Mouse (Mus musculus) erythroblast, embryonic 14.5 days (primary cell): ENCODE data around the gene Zfyve21. TPM values are rescaled to one million over a fixed set of nuclear protein-coding genes. Genes with fewer than 3 reads are reported as not detected.

Source experiments
- H3K27me3 ChIP-seq: 2 replicates; pipeline ENCODE4 v1.6.1; 2012; ENCODE audit warnings: inconsistent platforms; ENCODE audit not compliant: control insufficient read depth
- H3K36me3 ChIP-seq: 2 replicates; pipeline ENCODE4 v1.6.1; 2012; ENCODE audit warnings: mild to moderate bottlenecking, inconsistent platforms; ENCODE audit not compliant: control insufficient read depth
- H3K4me1 ChIP-seq: 2 replicates; pipeline ENCODE4 v1.6.1; 2012; ENCODE audit warnings: inconsistent platforms; ENCODE audit not compliant: control insufficient read depth
- H3K4me3 ChIP-seq: replicated peaks from 2 replicates; pipeline ENCODE3; 2012; ENCODE audit warnings: moderate library complexity, mild to moderate bottlenecking, inconsistent platforms
- H3K9me3 ChIP-seq: 2 replicates; pipeline ENCODE4 v1.6.1; 2012; ENCODE audit warnings: low read length, inconsistent platforms, mixed read lengths; ENCODE audit not compliant: control insufficient read depth
- GATA1 ChIP-seq: IDR thresholded peaks from 2 replicates; pipeline ENCODE4 v1.6.1; 2012; ENCODE audit warnings: low read length, inconsistent platforms, mixed read lengths
- TAL1 ChIP-seq: IDR thresholded peaks from 3 replicates; pipeline ENCODE4 v1.6.1; 2012; ENCODE audit warnings: low read length, inconsistent platforms, mixed read lengths
- polyA plus RNA-seq: library from polyadenylated mRNA; stranded (reverse); fragments of >175 nt; gene quantifications from 2 replicates; pipeline ENCODE4 v1.2.3, GENCODE M21; 2012

The Zfyve21 gene
- polyA plus RNA-seq, 1 experiment, result 1.7 TPM

GRCm38 (mm10) chr12:111795180-111795895 lies 18.6 kb upstream of the Zfyve21 start:
- Histone ChIP-seq H3K4me1 (peaks cover 18% of the 10 kb centered on the region), H3K36me3 (peaks cover 86% of the 10 kb centered on the region)
- TF ChIP-seq TAL1 (no peak), GATA1 (no peak)

GRCm38 (mm10) chr12:111797251-111797650 lies 16.7 kb upstream of the Zfyve21 start:
- Histone ChIP-seq H3K9me3 (no peaks in the 10 kb centered on the region), H3K4me3 (no peak overlapping the region), H3K27me3 (no peaks in the 10 kb centered on the region), H3K4me1 (peaks cover 18% of the 10 kb centered on the region), H3K36me3 (peaks cover 86% of the 10 kb centered on the region)
- TF ChIP-seq GATA1 (no peak), TAL1 (no peak)

More at GRCm38 (mm10) chr12:111795180-111795895, 18.6 kb upstream of the Zfyve21 start:
- Histone ChIP-seq H3K27me3 (no peaks in the 10 kb centered on the region), H3K9me3 (no peaks in the 10 kb centered on the region), H3K4me3 (no peak overlapping the region)

- peaks cover 89% of the 10 kb centered on the region for H3K36me3 ChIP-seq
- no peak overlapping the region for H3K4me3 ChIP-seq
- no peaks in the 10 kb centered on the region for H3K27me3 ChIP-seq
- H3K9me3 ChIP-seq, result no peaks in the 10 kb centered on the region
- peaks cover 14% of the 10 kb centered on the region for H3K4me1 ChIP-seq
- no peak for TF ChIP-seq GATA1
- no peak for TF ChIP-seq TAL1
Measured at GRCm38 (mm10) chr12:111798493-111798892, 15.5 kb upstream of the Zfyve21 start.

- Histone ChIP-seq H3K9me3 (no peaks in the 10 kb centered on the region), H3K4me1 (no peaks in the 10 kb centered on the region), H3K4me3 (no peak overlapping the region), H3K27me3 (no peaks in the 10 kb centered on the region), H3K36me3 (peaks cover 89% of the 10 kb centered on the region)
- TF ChIP-seq TAL1 (no peak), GATA1 (no peak)
Measured at GRCm38 (mm10) chr12:111800459-111801183, 13.3 kb upstream of the Zfyve21 start.

GRCm38 (mm10) chr12:111803538-111803937 lies 10.4 kb upstream of the Zfyve21 start:
- Histone ChIP-seq H3K9me3 (no peaks in the 10 kb centered on the region), H3K27me3 (no peaks in the 10 kb centered on the region), H3K36me3 (peaks cover 92% of the 10 kb centered on the region), H3K4me1 (no peaks in the 10 kb centered on the region), H3K4me3 (no peak overlapping the region)
- no peak for TF ChIP-seq GATA1
- TF ChIP-seq TAL1, result no peak

- Histone ChIP-seq H3K9me3 (no peaks in the 10 kb centered on the region), H3K4me1 (peaks cover 45% of the 10 kb centered on the region), H3K27me3 (no peaks in the 10 kb centered on the region), H3K4me3 (no peak overlapping the region), H3K36me3 (peaks cover 83% of the 10 kb centered on the region)
- TF ChIP-seq TAL1 (no peak), GATA1 (no peak)
Measured at GRCm38 (mm10) chr12:111808775-111809174, 5.2 kb upstream of the Zfyve21 start.

- TF ChIP-seq TAL1 (no peak), GATA1 (no peak)
- peaks cover 73% of the 10 kb centered on the region for H3K36me3 ChIP-seq
- peaks cover 50% of the 10 kb centered on the region for H3K4me1 ChIP-seq
- H3K27me3 ChIP-seq, result no peaks in the 10 kb centered on the region
- no peak overlapping the region for H3K4me3 ChIP-seq
- no peaks in the 10 kb centered on the region for H3K9me3 ChIP-seq
Measured at GRCm38 (mm10) chr12:111809762-111810161, 4.2 kb upstream of the Zfyve21 start.

GRCm38 (mm10) chr12:111812075-111812474 lies 1.9 kb upstream of the Zfyve21 start:
- no peaks in the 10 kb centered on the region for H3K27me3 ChIP-seq
- peaks cover 63% of the 10 kb centered on the region for H3K36me3 ChIP-seq
- H3K4me3 ChIP-seq, result peak overlapping the region; percentile 9
- no peaks in the 10 kb centered on the region for H3K9me3 ChIP-seq
- TF ChIP-seq GATA1, result no peak
- no peak for TF ChIP-seq TAL1
- H3K4me1 ChIP-seq, result peaks cover 73% of the 10 kb centered on the region

- Histone ChIP-seq H3K9me3 (no peaks in the 10 kb centered on the region), H3K27me3 (no peaks in the 10 kb centered on the region), H3K4me1 (peaks cover 79% of the 10 kb centered on the region), H3K4me3 (peak overlapping the region; percentile 90), H3K36me3 (peaks cover 61% of the 10 kb centered on the region)
- TF ChIP-seq GATA1 (no peak), TAL1 (no peak)
Measured at GRCm38 (mm10) chr12:111812611-111813010, 1.4 kb upstream of the Zfyve21 start.
